Mouse (Mus musculus): ENCODE measurements around the gene Zfp433. TPM values are rescaled to one million over a fixed set of nuclear protein-coding genes. Genes with fewer than 3 reads are reported as not detected.
A peak's percentile ranks its signal among the peaks of the same experiment; 100 is the strongest.
"Not testable (repeated sequence)": the region's sequence is repeated elsewhere in the genome, so short reads cannot be mapped to it uniquely, and the experiment has no call there.

The Zfp433 gene
- 19.6 and 23.5 TPM in 2 replicates for polyA plus RNA-seq (2014; fragmentation: Nextera tagmentation; extraction: Ambion mirVana)

DNA sequence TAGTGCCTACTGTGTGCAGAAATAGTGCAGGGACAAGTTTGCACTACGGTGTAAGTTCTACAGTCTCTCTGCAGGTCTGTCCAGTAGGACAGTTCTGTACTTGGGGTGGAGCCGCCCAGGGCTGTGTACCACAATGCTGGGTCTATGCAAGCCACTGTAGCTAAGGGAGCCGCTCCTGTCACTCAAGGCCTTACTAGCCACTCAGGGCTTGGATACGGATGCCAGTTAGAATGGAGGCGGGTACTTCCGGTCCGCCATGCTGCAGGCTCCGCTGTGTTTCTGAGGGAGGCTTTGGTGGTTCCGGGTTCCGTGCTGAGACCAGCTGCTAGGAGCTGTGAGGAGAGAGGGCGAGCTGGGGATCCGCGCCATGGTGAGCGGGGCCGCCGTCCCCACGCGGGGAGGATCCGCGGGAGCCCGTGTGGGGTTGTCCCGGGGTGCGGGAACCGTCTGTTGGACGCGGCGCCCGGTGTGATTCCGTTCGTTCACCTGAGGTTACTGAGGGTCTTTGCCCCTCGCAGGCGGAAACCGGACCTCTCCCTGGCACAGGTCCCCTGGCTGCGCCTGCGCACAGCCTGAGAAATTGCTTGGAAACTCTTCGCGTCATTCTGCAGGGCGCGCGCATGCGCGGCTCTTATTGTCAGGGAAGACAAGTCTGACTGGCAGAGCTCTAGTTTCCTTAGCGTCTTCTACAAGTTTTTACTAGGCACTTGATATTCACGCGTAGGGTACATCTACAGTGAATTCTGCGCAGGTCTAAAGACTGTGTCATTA is at the start of gene Zfp433:
Zfp433 (plus strand) TSS at position 295 of the 771 bp plus-strand sequence.
- H3K27me3 ChIP-seq (ENCODE audit: control insufficient read depth, insufficient read depth, low read length); H3K9me3 ChIP-seq (ENCODE audit: control insufficient read depth, low read length); H3K27ac ChIP-seq (ENCODE audit: low read depth, low read length); H3K36me3 ChIP-seq (ENCODE audit: control insufficient read depth, insufficient read depth, low read length); H3K4me2 ChIP-seq (ENCODE audit: low read depth, low read length); H3K4me1 ChIP-seq (ENCODE audit: control insufficient read depth, insufficient read depth, low read length); H3K9ac ChIP-seq (replicated peaks; ENCODE audit: low read depth, low read length); H3K4me3 ChIP-seq (ENCODE audit: low read depth, low read length): not testable (repeated sequence)
- WGBS: no CpG with 5 or more reads among the region's 46 CpGs
- ATAC-seq (ENCODE audit: low read depth): peak; percentile 100

DNA sequence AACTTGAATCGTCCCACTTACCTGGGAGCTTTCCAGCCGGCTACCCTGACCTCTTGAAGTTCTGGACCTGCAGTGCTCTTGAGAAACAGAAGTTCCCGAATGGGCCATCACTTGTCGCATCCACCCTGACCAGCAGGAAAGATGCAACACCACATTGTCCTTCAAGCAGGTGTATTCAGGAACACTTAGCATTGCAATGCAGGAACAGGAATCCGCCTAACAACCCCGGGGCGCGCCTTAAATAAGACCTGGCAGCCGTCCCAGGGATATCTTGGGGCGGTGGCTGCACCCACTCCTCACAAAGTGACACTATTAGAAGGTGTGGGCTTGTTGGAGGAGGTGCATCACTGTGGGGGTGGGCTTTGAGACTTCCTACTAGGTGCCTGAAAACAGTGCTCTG is 49.4 kb upstream of the Zfp433 start:
- H3K27ac ChIP-seq (ENCODE audit: low read depth, low read length): no peak overlapping the region
- no peak for ATAC-seq (ENCODE audit: low read depth)
- no peak overlapping the region for H3K4me2 ChIP-seq (ENCODE audit: low read depth, low read length)
- H3K4me3 ChIP-seq (ENCODE audit: low read depth, low read length): no peak overlapping the region
- no peaks in the 10 kb centered on the region for H3K27me3 ChIP-seq (ENCODE audit: control insufficient read depth, insufficient read depth, low read length)
- no peaks in the 10 kb centered on the region for H3K36me3 ChIP-seq (ENCODE audit: control insufficient read depth, insufficient read depth, low read length)
- WGBS: 97% methylated on average over 10 of the region's 10 CpGs
- peaks cover 36% of the 10 kb centered on the region for H3K9me3 ChIP-seq (ENCODE audit: control insufficient read depth, low read length)
- no peak overlapping the region for H3K9ac ChIP-seq (replicated peaks; ENCODE audit: low read depth, low read length)
- no peaks in the 10 kb centered on the region for H3K4me1 ChIP-seq (ENCODE audit: control insufficient read depth, insufficient read depth, low read length)

DNA sequence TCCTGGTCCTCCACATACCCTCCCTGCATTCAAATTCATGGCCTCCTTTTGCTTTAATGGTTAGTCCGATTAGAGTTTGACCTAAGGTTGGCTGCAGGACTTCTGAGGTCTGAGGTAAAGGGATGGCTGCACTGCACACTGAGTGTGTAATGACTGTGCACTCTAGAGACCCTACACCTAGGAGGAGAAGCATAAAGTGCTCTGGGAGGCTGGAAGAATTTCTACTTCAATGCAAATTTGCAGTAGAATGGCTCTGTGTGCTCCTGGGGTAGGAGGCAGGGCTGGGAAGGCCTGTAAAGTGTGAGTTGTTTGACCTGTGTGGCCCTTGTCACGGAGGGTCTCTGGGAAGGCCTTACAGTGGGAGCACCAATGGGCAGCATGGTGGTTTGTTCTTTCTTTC is 48.5 kb upstream of the Zfp433 start:
- H3K9me3 ChIP-seq (ENCODE audit: control insufficient read depth, low read length): peaks cover 36% of the 10 kb centered on the region
- no peak for ATAC-seq (ENCODE audit: low read depth)
- no peak overlapping the region for H3K4me3 ChIP-seq (ENCODE audit: low read depth, low read length)
- no peaks in the 10 kb centered on the region for H3K27me3 ChIP-seq (ENCODE audit: control insufficient read depth, insufficient read depth, low read length)
- no peak overlapping the region for H3K4me2 ChIP-seq (ENCODE audit: low read depth, low read length)
- H3K36me3 ChIP-seq (ENCODE audit: control insufficient read depth, insufficient read depth, low read length): no peaks in the 10 kb centered on the region
- no peak overlapping the region for H3K9ac ChIP-seq (replicated peaks; ENCODE audit: low read depth, low read length)
- H3K27ac ChIP-seq (ENCODE audit: low read depth, low read length): no peak overlapping the region
- no peaks in the 10 kb centered on the region for H3K4me1 ChIP-seq (ENCODE audit: control insufficient read depth, insufficient read depth, low read length)
- WGBS: 98% methylated on average over 2 of the region's 2 CpGs

GRCm38 (mm10) chr10:81687114-81687513 is 17.5 kb upstream of the Zfp433 start:
- not testable (repeated sequence) for H3K27ac ChIP-seq (ENCODE audit: low read depth, low read length); H3K9me3 ChIP-seq (ENCODE audit: control insufficient read depth, low read length); ATAC-seq (ENCODE audit: low read depth); H3K36me3 ChIP-seq (ENCODE audit: control insufficient read depth, insufficient read depth, low read length); H3K9ac ChIP-seq (replicated peaks; ENCODE audit: low read depth, low read length); H3K4me3 ChIP-seq (ENCODE audit: low read depth, low read length); H3K4me2 ChIP-seq (ENCODE audit: low read depth, low read length); H3K27me3 ChIP-seq (ENCODE audit: control insufficient read depth, insufficient read depth, low read length); H3K4me1 ChIP-seq (ENCODE audit: control insufficient read depth, insufficient read depth, low read length)
- no CpG with 5 or more reads among the region's 18 CpGs for WGBS

DNA sequence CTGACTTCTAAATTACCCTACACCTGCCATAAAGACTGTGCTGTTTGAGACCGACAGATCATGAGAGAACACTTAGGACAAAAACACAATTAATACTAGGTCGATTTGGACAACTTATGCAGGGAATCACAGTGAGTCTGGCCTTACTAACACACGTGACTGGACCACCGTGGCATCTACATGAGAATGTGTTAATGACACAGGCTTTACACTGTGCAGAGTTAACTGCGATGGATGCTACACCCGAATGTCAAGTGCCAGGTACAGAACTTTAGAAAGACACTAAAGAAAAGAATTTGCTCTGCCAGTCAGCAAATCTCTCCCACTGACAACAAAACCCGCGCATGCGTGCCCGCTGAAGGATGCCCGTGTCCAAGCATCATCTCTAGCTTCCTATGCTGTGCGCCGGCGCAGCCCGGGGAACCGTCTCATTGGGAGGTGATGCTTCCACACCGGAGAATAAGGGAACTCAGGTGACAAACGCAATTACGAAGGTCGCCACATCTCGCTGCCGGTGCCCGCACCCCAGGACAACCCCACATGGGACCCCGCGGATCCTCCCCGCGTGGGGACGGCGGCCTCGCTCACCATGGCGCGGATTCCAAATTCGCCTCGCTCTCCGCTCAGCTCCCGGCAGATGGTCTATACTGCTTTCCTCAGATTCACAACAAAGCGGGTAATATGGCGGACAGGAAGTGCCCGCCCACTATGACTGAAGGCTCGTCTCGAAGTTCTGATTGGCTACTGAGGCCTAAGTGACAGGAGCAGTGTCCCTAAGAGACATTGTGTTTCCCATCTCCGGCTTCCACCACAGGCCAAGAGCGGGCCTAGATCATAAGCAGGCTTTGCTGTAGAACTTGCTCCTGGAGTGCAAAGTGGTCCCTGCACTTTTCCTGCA is 66.1 kb downstream of the Zfp433 start, which contains the start of gene Gm3055:
Gm3055 (minus strand) TSS at position 656 of the 898 bp plus-strand sequence.
- not testable (repeated sequence) for H3K27ac ChIP-seq (ENCODE audit: low read depth, low read length); H3K27me3 ChIP-seq (ENCODE audit: control insufficient read depth, insufficient read depth, low read length); H3K4me2 ChIP-seq (ENCODE audit: low read depth, low read length); H3K9ac ChIP-seq (replicated peaks; ENCODE audit: low read depth, low read length); H3K4me3 ChIP-seq (ENCODE audit: low read depth, low read length); H3K36me3 ChIP-seq (ENCODE audit: control insufficient read depth, insufficient read depth, low read length); H3K4me1 ChIP-seq (ENCODE audit: control insufficient read depth, insufficient read depth, low read length); H3K9me3 ChIP-seq (ENCODE audit: control insufficient read depth, low read length)
- WGBS: no CpG with 5 or more reads among the region's 43 CpGs
- ATAC-seq (ENCODE audit: low read depth): peak; percentile 99

DNA sequence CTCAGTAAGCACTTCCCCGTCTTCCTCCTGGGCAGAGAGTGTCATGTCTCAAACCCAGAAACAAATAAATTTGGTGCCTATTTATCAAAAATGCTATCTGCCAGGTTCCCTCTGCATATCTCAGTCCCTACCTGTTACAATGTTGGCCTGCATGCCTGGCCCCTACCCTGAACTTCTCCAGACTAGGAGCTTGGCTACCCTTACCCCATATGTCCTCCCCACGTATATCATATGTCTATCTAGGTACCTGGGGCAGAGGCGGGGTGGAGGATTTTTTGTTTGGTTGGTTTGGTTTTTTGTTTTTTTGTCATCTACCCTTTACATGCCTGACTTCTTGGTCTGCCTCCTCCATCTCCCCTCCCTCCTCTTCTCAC is 66.8 kb downstream of the Zfp433 start:
- H3K27ac ChIP-seq (ENCODE audit: low read depth, low read length); H3K9ac ChIP-seq (replicated peaks; ENCODE audit: low read depth, low read length); H3K36me3 ChIP-seq (ENCODE audit: control insufficient read depth, insufficient read depth, low read length); H3K4me3 ChIP-seq (ENCODE audit: low read depth, low read length); H3K27me3 ChIP-seq (ENCODE audit: control insufficient read depth, insufficient read depth, low read length); H3K4me1 ChIP-seq (ENCODE audit: control insufficient read depth, insufficient read depth, low read length); H3K4me2 ChIP-seq (ENCODE audit: low read depth, low read length); H3K9me3 ChIP-seq (ENCODE audit: control insufficient read depth, low read length): not testable (repeated sequence)
- WGBS: no CpG with 5 or more reads among the region's 3 CpGs
- peak; percentile 45 for ATAC-seq (ENCODE audit: low read depth)

Other genes with a start within 250 kb of the Zfp433 start
- gene Nfic, start 249.2 kb upstream of the Zfp433 start, polyA plus RNA-seq (2014; fragmentation: Nextera tagmentation; extraction: Ambion mirVana): 21.9 and 25.0 TPM in 2 replicates
- gene Celf5, start 222.1 kb upstream of the Zfp433 start, polyA plus RNA-seq (2014; fragmentation: Nextera tagmentation; extraction: Ambion mirVana): 50.6 and 64.4 TPM in 2 replicates
- gene Ncln, start 208.4 kb upstream of the Zfp433 start, polyA plus RNA-seq (2014; fragmentation: Nextera tagmentation; extraction: Ambion mirVana): 62.6 and 62.7 TPM in 2 replicates
- 0.29 and 0.79 TPM in 2 replicates for gene S1pr4, start 204.7 kb upstream of the Zfp433 start, polyA plus RNA-seq (2014; fragmentation: Nextera tagmentation; extraction: Ambion mirVana)
- gene Gna15, start 180.6 kb upstream of the Zfp433 start, polyA plus RNA-seq (2014; fragmentation: Nextera tagmentation; extraction: Ambion mirVana): 0.40 and 1.9 TPM in 2 replicates
- gene Gna11, start 159.6 kb upstream of the Zfp433 start, polyA plus RNA-seq (2014; fragmentation: Nextera tagmentation; extraction: Ambion mirVana): 81.1 and 89.8 TPM in 2 replicates
- 347 and 599 TPM in 2 replicates for gene Aes, start 145.3 kb upstream of the Zfp433 start, polyA plus RNA-seq (2014; fragmentation: Nextera tagmentation; extraction: Ambion mirVana)
- 32.4 and 37.3 TPM in 2 replicates for gene Tle2, start 130.3 kb upstream of the Zfp433 start, polyA plus RNA-seq (2014; fragmentation: Nextera tagmentation; extraction: Ambion mirVana)
- gene Tle6, start 103.8 kb upstream of the Zfp433 start, polyA plus RNA-seq (2014; fragmentation: Nextera tagmentation; extraction: Ambion mirVana): 5.0 and 6.6 TPM in 2 replicates
- gene BC025920, start 98.6 kb upstream of the Zfp433 start, polyA plus RNA-seq (2014; fragmentation: Nextera tagmentation; extraction: Ambion mirVana): 1.0 and 1.9 TPM in 2 replicates
- 48.9 and 53.6 TPM in 2 replicates for gene Sirt6, start 77.0 kb upstream of the Zfp433 start, polyA plus RNA-seq (2014; fragmentation: Nextera tagmentation; extraction: Ambion mirVana)
- 10.1 and 16.1 TPM in 2 replicates for gene Ankrd24, start 76.3 kb upstream of the Zfp433 start, polyA plus RNA-seq (2014; fragmentation: Nextera tagmentation; extraction: Ambion mirVana)
- gene Gm10778, start 55.8 kb upstream of the Zfp433 start, polyA plus RNA-seq (2014; fragmentation: Nextera tagmentation; extraction: Ambion mirVana): 7.4 and 8.7 TPM in 2 replicates
- gene Gm3055, start 66.3 kb downstream of the Zfp433 start, polyA plus RNA-seq (2014; fragmentation: Nextera tagmentation; extraction: Ambion mirVana): 22.3 and 25.0 TPM in 2 replicates
- gene Gm4767, start 107.4 kb downstream of the Zfp433 start, polyA plus RNA-seq (2014; fragmentation: Nextera tagmentation; extraction: Ambion mirVana): 4.5 and 5.7 TPM in 2 replicates
- 14.9 and 16.5 TPM in 2 replicates for gene Gm32687, start 159.1 kb downstream of the Zfp433 start, polyA plus RNA-seq (2014; fragmentation: Nextera tagmentation; extraction: Ambion mirVana)
- gene Zfp781, start 225.7 kb downstream of the Zfp433 start, polyA plus RNA-seq (2014; fragmentation: Nextera tagmentation; extraction: Ambion mirVana): 8.8 and 10.3 TPM in 2 replicates